Mouse (Mus musculus) embryo, embryonic 10.5 days (tissue): ENCODE results near the gene Mrrf.
A peak's percentile ranks its signal among the peaks of the same experiment; 100 is the strongest.

Source experiments
- DNase-seq: peaks from one replicate; pipeline ENCODE4 v3.0.0-alpha.2; 2015; ENCODE audit warnings: low spot score

Gene Mrrf

GRCm38 (mm10) chr2:36200813-36201212, 64.6 kb downstream of the Mrrf start:
- no peak for DNase-seq

DNA sequence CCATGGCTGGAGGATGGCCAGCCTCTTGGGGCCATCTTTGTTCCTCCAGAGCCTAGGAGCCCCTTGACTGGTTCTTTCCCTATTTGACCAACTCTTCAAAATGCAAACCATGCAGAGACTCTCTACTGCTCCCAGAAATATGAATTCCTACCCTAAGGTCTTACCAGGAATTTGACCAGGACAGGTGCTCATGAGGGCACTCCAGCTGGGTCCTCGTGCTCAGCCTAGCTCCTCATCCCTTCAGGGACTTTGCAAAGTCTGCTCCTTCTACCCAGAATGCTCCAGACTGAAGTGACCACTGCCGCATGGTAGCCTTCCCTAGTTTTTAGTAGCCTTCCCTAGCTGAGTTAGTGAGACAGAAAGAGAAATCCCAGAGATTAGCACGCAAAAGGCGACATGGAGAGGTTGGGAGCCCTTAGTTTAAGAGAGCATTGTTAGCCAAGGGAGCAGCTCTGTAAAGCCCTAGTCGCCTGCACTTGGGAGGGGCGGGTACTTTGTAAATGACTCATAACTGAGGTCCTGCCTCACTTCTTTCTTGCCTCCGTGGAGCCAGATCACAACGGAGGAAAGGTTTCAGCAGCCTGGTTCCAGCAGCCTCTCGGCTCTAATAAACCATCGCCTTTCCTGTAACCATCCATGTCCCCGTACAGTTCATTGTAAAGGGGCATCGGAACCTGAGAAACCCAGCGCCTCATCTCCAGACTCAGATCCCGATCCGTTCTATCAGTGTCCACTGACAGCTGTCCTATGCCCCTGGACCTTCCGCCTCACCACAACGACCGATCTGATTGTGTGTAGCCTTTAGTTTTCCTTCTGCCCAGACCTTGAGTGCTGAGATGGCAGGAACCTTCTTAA, 65.8 kb downstream of the Mrrf start:
- no peak for DNase-seq

GRCm38 (mm10) chr2:36202611-36202880, 66.4 kb downstream of the Mrrf start:
- peak; percentile 27 for DNase-seq

DNA sequence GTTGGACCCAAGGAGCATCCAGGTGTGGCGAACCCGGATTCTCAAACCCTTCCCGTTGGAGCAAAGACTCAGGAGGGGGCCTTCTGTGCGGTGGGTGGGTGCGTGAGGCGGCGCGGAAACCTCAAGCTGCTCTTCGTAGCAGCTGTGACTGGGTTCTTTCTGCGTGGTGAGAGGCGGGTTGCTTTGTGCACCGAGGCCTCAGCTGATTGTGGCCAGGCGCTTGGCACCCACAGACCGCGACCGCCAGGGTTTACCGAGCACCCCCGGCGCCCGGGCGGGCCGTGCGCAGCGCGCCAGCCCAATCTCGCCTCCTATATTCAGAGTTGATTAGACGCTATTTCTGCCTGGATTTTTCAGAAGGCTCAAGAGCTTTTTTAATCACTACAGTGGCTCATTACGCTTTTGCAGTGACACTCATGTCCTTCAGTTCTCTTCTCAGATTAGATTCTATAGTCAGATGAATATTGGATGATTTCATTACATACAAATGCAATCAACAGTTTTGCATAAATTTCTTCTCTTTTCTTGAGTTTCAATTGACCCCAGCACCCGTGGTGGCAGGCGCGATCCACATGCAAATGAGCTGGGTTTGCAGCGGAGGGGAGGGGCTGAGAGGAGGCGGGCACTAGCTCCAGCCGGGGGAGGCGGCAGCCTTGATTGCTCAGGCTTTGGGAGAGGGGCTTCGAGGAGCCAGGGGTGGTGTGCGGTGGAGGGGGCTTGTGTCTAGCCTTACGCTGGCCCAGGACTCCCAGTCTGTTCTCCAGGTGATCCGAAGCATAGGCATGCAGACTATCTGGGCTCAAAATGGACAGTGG, 67.0 kb downstream of the Mrrf start:
- peak; percentile 67 for DNase-seq

- no peak for DNase-seq
Observed at GRCm38 (mm10) chr2:36204595-36204994, 68.4 kb downstream of the Mrrf start.

DNA sequence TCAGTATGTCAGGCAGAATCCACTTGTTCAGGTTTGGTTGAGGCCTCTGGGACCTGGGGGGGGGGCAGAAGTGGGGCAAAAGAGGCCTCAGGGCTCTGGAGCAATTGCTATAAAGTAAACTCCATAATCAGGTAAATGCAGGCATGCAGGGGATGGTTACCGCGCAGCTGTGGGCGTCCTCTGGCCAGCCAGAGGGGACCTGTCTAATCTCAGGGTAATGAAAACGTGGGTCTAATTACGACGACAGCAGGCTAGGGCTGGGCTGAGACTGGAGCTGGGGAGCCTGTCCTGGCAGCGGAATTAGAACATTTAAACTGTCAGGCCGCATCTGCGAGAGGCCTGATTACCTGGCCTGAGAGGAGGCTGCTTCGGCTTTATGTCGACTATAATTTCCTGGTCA, 70.9 kb downstream of the Mrrf start:
- DNase-seq, result no peak

- peak; percentile 46 for DNase-seq
Observed at GRCm38 (mm10) chr2:36210796-36211195, 74.6 kb downstream of the Mrrf start.

DNA sequence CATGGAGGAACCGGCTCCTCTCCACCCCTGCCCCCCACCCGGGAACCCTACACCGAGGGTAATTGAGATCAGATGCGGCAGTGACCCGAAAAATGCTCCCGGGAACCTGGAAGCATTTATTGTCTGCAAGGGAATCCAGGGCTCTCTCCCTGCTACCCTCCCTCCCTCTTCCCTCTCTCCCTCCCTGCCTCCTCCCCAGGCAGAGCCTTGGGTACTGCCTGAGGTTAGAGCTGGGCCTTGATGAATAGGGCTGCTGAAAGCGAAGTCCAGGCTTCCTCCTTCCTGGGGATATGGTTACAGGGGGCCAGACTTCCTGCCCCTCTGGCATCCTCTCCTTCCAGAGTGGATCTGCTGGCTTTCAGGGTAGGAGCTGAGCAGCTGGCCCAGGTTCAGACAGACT, 75.6 kb downstream of the Mrrf start:
- DNase-seq, result peak; percentile 80

DNA sequence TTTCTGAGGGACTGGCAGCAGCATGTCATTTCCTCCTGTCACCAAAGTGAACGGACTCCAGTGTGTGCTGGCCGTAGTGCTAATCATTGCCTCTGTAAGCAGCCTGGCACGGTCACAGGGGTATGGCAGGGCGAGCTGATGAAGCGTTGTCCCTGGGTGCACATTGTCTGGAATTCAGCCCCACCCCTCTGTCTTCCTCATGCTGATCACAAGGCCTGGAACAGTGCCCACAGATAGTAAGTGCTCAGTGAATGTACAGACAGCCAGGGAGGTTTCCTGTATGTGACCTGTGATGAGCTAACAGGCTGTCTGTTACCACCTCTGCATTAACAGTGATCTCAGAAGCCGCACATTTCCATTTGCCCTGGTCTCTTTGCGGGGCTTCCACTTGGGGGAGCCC, 76.9 kb downstream of the Mrrf start:
- no peak for DNase-seq

DNA sequence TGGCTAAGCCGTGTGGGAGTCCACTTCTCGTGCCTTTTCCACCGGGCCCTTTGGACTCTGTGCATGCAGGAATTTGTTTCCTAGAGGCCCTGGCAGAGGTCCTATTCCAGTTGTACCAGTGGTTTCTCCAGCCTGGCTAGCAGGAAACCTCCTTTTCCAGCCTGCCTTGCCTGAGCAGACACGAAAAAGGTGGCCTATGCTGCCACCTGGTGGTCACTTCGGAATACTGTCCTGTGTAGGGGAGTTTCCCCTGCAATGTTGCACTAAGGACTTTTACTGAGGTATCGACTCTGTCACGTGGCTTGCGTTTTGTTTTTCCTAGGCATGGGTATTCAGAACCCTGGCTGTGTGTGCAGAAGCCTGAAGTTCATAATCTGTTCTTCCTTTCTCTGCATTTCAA, 77.8 kb downstream of the Mrrf start:
- peak; percentile 95 for DNase-seq

DNA sequence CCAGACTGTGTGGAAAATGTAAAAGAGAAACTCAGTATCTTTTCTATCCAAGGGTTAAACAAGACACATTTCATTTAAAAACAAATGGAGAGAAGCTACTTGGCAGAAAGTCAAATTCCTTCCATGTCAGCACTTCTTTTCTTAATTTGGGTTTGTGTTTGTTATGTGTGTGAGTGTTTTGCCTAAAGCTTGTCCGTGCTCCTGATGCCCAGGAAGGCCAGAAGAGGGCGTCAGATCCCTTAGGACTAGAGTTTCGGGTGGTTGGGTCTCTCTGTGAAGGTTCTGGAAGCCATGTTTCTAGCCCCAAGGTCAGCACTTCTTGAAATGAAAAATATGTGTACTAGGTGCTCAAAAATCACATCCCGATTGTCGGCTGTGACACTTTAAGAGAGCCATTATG, 78.2 kb downstream of the Mrrf start:
- peak; percentile 53 for DNase-seq

GRCm38 (mm10) chr2:36215203-36215739, 79.1 kb downstream of the Mrrf start:
- DNase-seq, result no peak

- DNase-seq, result no peak
Observed at GRCm38 (mm10) chr2:36216546-36216945, 80.4 kb downstream of the Mrrf start.

GRCm38 (mm10) chr2:36216953-36217573, 80.9 kb downstream of the Mrrf start:
- DNase-seq, result no peak

GRCm38 (mm10) chr2:36217692-36218233, 81.6 kb downstream of the Mrrf start:
- DNase-seq, result no peak

DNA sequence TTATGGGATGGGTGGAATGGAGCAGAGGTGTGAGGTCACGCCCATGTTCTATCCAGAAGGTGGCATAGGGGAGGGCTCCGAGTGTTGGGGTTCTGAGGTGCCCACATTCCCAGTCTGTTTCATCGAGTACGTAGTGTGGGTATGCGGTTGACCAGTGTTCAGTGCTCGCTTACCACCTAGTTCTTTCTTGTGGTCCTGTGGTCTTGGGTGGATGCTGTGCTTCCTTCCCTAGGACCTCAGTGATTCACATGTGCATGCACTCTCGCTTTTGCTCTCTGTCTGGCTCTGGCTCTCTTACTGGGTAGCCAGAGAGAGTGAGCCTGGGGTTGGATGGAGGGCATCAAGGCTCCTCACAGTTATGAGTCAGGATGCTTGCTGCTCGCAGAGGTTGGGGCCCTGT, 83.9 kb downstream of the Mrrf start:
- no peak for DNase-seq

DNA sequence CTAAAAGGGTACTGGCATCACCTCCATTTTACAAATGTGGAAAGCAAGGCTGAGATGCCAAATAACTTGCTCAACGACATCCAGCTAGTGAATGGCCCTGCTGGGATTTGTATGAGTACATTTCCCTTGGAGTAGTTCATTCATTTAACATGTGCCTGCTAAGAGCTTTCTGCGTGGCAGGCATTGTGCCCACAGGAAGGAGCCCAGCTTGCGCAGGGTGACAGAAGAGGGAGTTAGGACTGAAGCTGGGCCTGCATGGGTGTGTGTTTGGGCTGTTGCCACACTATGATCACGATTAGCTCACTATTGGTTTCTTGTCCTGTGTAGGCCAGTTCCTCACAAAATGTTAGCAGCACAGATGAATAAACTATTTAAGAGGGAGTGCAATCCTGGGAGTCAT, 84.7 kb downstream of the Mrrf start:
- no peak for DNase-seq

DNA sequence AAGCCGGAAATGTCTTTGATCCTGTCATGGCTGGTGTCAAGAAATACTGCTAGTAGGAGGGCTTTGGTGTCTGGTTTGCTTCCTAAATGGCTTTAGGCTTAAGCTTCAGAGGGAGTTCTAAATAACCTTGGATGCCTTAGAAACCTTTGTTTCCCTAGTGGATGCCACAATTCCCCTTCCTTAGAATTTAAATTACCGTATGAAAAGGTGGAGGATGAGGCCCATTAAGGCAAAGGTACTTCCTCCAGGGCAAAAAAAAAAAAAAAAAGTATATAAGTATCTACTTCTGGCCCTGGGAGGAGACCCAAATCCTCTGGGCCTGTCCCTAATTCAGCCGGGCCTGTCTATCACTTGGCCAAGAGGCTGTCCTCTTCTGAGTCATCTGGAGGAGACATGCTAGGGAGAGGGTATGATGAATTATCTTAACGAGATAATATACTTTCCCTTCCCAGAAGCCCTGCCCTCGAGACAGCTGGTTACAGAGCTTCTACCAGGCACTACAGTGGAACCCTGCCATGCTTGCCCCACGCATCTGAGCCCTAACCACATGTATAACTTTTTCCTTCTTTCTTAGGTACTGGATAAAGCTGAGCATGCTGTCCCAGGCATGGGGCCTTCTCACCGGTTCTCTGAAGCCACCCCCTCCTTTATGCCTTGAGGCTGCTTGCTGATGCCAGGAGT, 86.1 kb downstream of the Mrrf start:
- no peak for DNase-seq

- DNase-seq, result no peak
Observed at GRCm38 (mm10) chr2:36223436-36223835, 87.2 kb downstream of the Mrrf start.

DNA sequence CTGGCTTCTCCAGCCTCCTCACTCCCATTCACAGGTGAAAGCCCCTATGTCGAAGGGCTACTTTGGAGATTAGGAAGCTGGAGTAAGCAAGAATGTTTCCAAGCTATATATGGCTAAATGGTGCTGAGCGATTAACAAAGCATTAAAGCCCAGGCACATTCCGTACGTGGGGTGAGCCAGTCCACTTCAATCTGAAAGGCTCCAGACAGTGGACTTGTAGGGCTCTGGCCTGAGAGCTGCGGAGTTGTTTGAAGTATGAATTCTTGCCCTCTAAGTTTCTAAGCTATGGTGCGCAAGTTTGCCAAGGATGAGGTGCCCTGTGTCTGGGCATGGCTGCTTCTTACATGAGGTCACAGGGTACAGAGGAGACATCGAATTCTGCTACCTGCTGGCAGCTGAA, 88.0 kb downstream of the Mrrf start:
- no peak for DNase-seq

- no peak for DNase-seq
Observed at GRCm38 (mm10) chr2:36224599-36224998, 88.4 kb downstream of the Mrrf start.

DNA sequence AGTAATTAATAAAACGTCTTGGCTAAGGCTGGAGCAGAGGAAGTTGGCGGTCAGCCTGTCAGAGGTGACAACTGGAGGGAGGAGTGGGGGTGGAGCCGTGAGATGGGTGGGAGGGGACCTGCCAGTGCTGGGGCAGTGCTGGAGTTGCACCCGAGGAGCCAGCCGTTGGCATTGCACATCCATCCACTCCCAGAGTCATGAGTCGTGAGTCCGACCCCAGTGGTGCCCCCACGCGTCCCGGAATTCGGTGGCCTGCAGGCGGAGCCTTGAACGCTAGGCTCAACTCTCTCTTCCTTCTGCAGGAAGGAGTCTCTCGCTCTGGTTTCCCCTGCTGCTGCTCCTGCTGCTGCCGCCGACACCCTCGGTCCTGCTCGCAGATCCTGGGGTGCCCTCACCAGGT, 94.2 kb downstream of the Mrrf start, which contains the start of gene Ptgs1:
Gene Ptgs1 (plus strand): TSS at position 61 of the 400 bp plus-strand sequence.
- peak; percentile 42 for DNase-seq
